In the genomic region with DNA sequence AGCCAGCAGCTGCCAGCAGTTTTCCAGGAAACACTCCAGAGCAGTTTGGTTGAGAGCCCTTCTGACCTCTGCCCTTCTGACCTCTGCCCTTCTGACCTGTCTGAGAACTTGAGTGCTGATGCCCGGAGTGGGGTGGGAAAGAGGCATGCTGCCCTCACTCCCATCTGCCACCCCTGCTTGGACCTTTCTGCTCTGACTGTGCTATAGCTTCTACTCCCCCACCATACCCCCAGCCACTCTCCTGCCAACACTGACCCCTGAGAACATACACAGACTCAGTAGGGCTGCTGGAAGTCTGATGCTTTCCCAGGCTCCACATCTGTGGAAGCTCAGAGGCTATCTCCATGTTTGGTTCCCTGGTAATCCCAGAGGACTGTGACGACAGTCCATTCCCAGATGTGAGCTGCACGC, we compare ENCODE assay signal across 10 mouse cellular contexts.
DNase-seq lines count a peak whose midpoint lies in the region; ATAC-seq lines count a peak whose summit lies in the region.
"Had no signal": no experiment of that assay in that cellular context is flagged by ENCODE, and none has a peak within 500 bp of the region (broad histone marks: within the 10 kb centered on the region; RNA-seq: fewer than 3 reads in every experiment).

No protein-coding gene starts in this region.

- H3K4me2 ChIP-seq in kidney, embryonic 14.5 days (replicated peaks; ENCODE audit: low read depth, low read length) = no peak overlapping the region
- H3K4me2 ChIP-seq in embryonic facial prominence, embryonic 14.5 days (ENCODE audit: low read depth, low read length) = no peak overlapping the region
- no peak overlapping the region for H3K4me2 ChIP-seq in kidney, embryonic 15.5 days
- H3K4me2 ChIP-seq in forebrain, embryonic 14.5 days (ENCODE audit: low read length) = no peak overlapping the region
- H3K4me2 ChIP-seq: limb, embryonic 12.5 days had no signal

- H3K4me3 ChIP-seq in kidney, embryonic 14.5 days (ENCODE audit: low read length) = no peak overlapping the region
- H3K4me3 ChIP-seq in embryonic facial prominence, embryonic 14.5 days (ENCODE audit: low read depth, low read length) = no peak overlapping the region
- no peak overlapping the region for H3K4me3 ChIP-seq in kidney, embryonic 15.5 days (replicated peaks)
- no peak overlapping the region for H3K4me3 ChIP-seq in forebrain, embryonic 14.5 days (ENCODE audit: low read depth, low read length)
- H3K4me3 ChIP-seq: limb, embryonic 12.5 days; myocyte had no signal

- H3K27me3 ChIP-seq in kidney, embryonic 14.5 days (ENCODE audit: control insufficient read depth, insufficient read depth, low read length) = no peaks in the 10 kb centered on the region
- H3K27me3 ChIP-seq in embryonic facial prominence, embryonic 14.5 days (replicated peaks; ENCODE audit: control insufficient read depth, insufficient read depth, low read length) = no peaks in the 10 kb centered on the region
- H3K27me3 ChIP-seq in kidney, embryonic 15.5 days = 0 out of 2 replicates have a peak, but pooled peaks cover 2% of the 10 kb centered on the region
- no peaks in the 10 kb centered on the region for H3K27me3 ChIP-seq in forebrain, embryonic 14.5 days (replicated peaks; ENCODE audit: control insufficient read depth, insufficient read depth, low read length)
- H3K27me3 ChIP-seq: limb, embryonic 12.5 days had no signal

- peak; percentile 21 for DNase-seq in kidney, adult 11 months
- peak; percentile 76 for DNase-seq in embryonic facial prominence, embryonic 14.5 days (ENCODE audit: low spot score)
- peak; percentile 77 for DNase-seq in mesoderm, embryonic 11.5 days (ENCODE audit: low read depth, low spot score)
- no peak for DNase-seq in urinary bladder, postnatal 14 days (ENCODE audit: low spot score)
- DNase-seq in forebrain, embryonic 14.5 days (ENCODE audit: low spot score) = no peak
- DNase-seq in layer of hippocampus, postnatal 25 days (ENCODE audit: extremely low spot score in 1 of 2, low spot score in 1 of 2) = no peak

- no peaks in the 10 kb centered on the region for H3K9me3 ChIP-seq in kidney, embryonic 14.5 days (ENCODE audit: control insufficient read depth, low read length)
- H3K9me3 ChIP-seq in embryonic facial prominence, embryonic 14.5 days (ENCODE audit: control insufficient read depth, low read length) = no peaks in the 10 kb centered on the region
- no peaks in the 10 kb centered on the region for H3K9me3 ChIP-seq in kidney, embryonic 15.5 days (replicated peaks)
- no peaks in the 10 kb centered on the region for H3K9me3 ChIP-seq in forebrain, embryonic 14.5 days (replicated peaks; ENCODE audit: control insufficient read depth, low read length)
- H3K9me3 ChIP-seq: limb, embryonic 12.5 days had no signal

- no peak overlapping the region for H3K9ac ChIP-seq in kidney, embryonic 14.5 days (ENCODE audit: low read depth, low read length)
- H3K9ac ChIP-seq in embryonic facial prominence, embryonic 14.5 days (ENCODE audit: low read depth, low read length) = no peak overlapping the region
- H3K9ac ChIP-seq in kidney, embryonic 15.5 days = no peak overlapping the region
- H3K9ac ChIP-seq in forebrain, embryonic 14.5 days (ENCODE audit: low read length) = no peak overlapping the region
- H3K9ac ChIP-seq: limb, embryonic 12.5 days had no signal

- ATAC-seq in kidney, embryonic 14.5 days (ENCODE audit: low FRiP score, low TSS enrichment) = no peak
- no peak for ATAC-seq in embryonic facial prominence, embryonic 14.5 days (ENCODE audit: low read depth)
- peak; percentile 48; the same call in 1 of the 2 replicates for ATAC-seq in kidney, embryonic 15.5 days (replicated peaks; ENCODE audit: low FRiP score)
- no peak for ATAC-seq in forebrain, embryonic 14.5 days

- H3K27ac ChIP-seq in kidney, embryonic 14.5 days (ENCODE audit: low read depth, low read length) = no peak overlapping the region
- no peak overlapping the region for H3K27ac ChIP-seq in embryonic facial prominence, embryonic 14.5 days (replicated peaks; ENCODE audit: low read depth, low read length)
- no peak overlapping the region for H3K27ac ChIP-seq in kidney, embryonic 15.5 days
- H3K27ac ChIP-seq in forebrain, embryonic 14.5 days (ENCODE audit: low read depth, low read length) = no peak overlapping the region
- H3K27ac ChIP-seq: limb, embryonic 12.5 days had no signal

- peaks cover 10% of the 10 kb centered on the region for H3K4me1 ChIP-seq in kidney, embryonic 14.5 days (ENCODE audit: control insufficient read depth, insufficient read depth, low read length)
- 0 out of 2 replicates have a peak, but pooled peaks cover 3% of the 10 kb centered on the region for H3K4me1 ChIP-seq in embryonic facial prominence, embryonic 14.5 days (ENCODE audit: control insufficient read depth, insufficient read depth, low read length)
- H3K4me1 ChIP-seq in kidney, embryonic 15.5 days = peaks cover 22% of the 10 kb centered on the region
- H3K4me1 ChIP-seq in forebrain, embryonic 14.5 days (ENCODE audit: control insufficient read depth, insufficient read depth, low read length) = no peaks in the 10 kb centered on the region; the same call in 1 of the 2 replicates

- H3K36me3 ChIP-seq in kidney, embryonic 14.5 days (ENCODE audit: control insufficient read depth, insufficient read depth, low read length) = no peaks in the 10 kb centered on the region
- H3K36me3 ChIP-seq in embryonic facial prominence, embryonic 14.5 days (ENCODE audit: control insufficient read depth, insufficient read depth, low read length) = no peaks in the 10 kb centered on the region
- H3K36me3 ChIP-seq in kidney, embryonic 15.5 days = no peaks in the 10 kb centered on the region
- H3K36me3 ChIP-seq in forebrain, embryonic 14.5 days (ENCODE audit: control insufficient read depth, insufficient read depth, low read length) = no peaks in the 10 kb centered on the region
- H3K36me3 ChIP-seq: limb, embryonic 12.5 days had no signal

- WGBS in kidney, embryonic 14.5 days = 0% methylated on average over 3 of the region's 3 CpGs
- WGBS in embryonic facial prominence, embryonic 14.5 days = 5% methylated on average over 3 of the region's 3 CpGs
- 5% methylated on average over 3 of the region's 3 CpGs for WGBS in kidney, embryonic 15.5 days
- WGBS in forebrain, embryonic 14.5 days = 50% methylated on average over 3 of the region's 3 CpGs

Comparison
In these comparisons a context has a peak if more than half of its experiments do, and no peak if none do; other contexts are left out.
1. DNase-seq: peak in kidney, adult 11 months (single experiment), embryonic facial prominence, embryonic 14.5 days (single experiment) and mesoderm, embryonic 11.5 days (single experiment); none in urinary bladder, postnatal 14 days (single experiment), forebrain, embryonic 14.5 days (single experiment) and layer of hippocampus, postnatal 25 days (0 of 2).